In genomic region chr2:152427493-152427892, GRCm38 (mm10) we compare ENCODE assay signal across 8 mouse cellular contexts. TPM values are rescaled to one million over a fixed set of nuclear protein-coding genes. Genes with fewer than 3 reads are reported as not detected.
A peak's percentile ranks its signal among the peaks of the same experiment; 100 is the strongest.
DNase-seq lines count a peak whose midpoint lies in the region; ATAC-seq and TF ChIP-seq lines count a peak whose summit lies in the region.

No protein-coding gene starts in this region.

- intact Hi-C loops in gastrocnemius, postnatal 14 days (cut with DNase I; ENCODE audit: low total_unique reads) = no loop called here

- H3K27ac ChIP-seq in lung, embryonic 14.5 days (ENCODE audit: low read depth) = no peak overlapping the region
- no peak overlapping the region for H3K27ac ChIP-seq in intestine, embryonic 15.5 days
- no peak overlapping the region for H3K27ac ChIP-seq in liver, embryonic 12.5 days

- H3K36me3 ChIP-seq in lung, embryonic 14.5 days (ENCODE audit: insufficient read depth) = no peaks in the 10 kb centered on the region
- H3K36me3 ChIP-seq in intestine, embryonic 15.5 days = no peaks in the 10 kb centered on the region
- H3K36me3 ChIP-seq in liver, embryonic 12.5 days = no peaks in the 10 kb centered on the region

- H3K4me2 ChIP-seq in lung, embryonic 14.5 days = peak overlapping the region; percentile 47
- H3K4me2 ChIP-seq in intestine, embryonic 15.5 days (replicated peaks) = peak overlapping the region; percentile 47
- H3K4me2 ChIP-seq in liver, embryonic 12.5 days = no peak overlapping the region

- ATAC-seq in lung, embryonic 14.5 days (ENCODE audit: insufficient read depth) = 0 out of 2 replicates have a peak, but pooled peaks have one; percentile 38
- ATAC-seq in intestine, embryonic 15.5 days = no peak
- no peak for ATAC-seq in liver, embryonic 12.5 days

- WGBS in lung, embryonic 14.5 days = 9% methylated on average over 12 of the region's 12 CpGs
- WGBS in intestine, embryonic 15.5 days = 8% methylated on average over 12 of the region's 12 CpGs
- 39% methylated on average over 12 of the region's 12 CpGs for WGBS in liver, embryonic 12.5 days (ENCODE audit: insufficient replicate concordance)

- no peaks in the 10 kb centered on the region for H3K9me3 ChIP-seq in lung, embryonic 14.5 days (ENCODE audit: low read depth, low read length)
- no peaks in the 10 kb centered on the region for H3K9me3 ChIP-seq in intestine, embryonic 15.5 days
- peaks cover 5% of the 10 kb centered on the region; the same call in 1 of the 2 replicates for H3K9me3 ChIP-seq in liver, embryonic 12.5 days (replicated peaks)

- H3K9ac ChIP-seq in lung, embryonic 14.5 days = 0 out of 2 replicates have a peak overlapping the region, but pooled peaks have one; percentile 0
- peak overlapping the region; percentile 26; the same call in 1 of the 2 replicates for H3K9ac ChIP-seq in intestine, embryonic 15.5 days
- no peak overlapping the region for H3K9ac ChIP-seq in liver, embryonic 12.5 days

- peaks cover 5% of the 10 kb centered on the region; the same call in 1 of the 2 replicates for H3K4me1 ChIP-seq in lung, embryonic 14.5 days (ENCODE audit: insufficient read depth)
- 0 out of 2 replicates have a peak, but pooled peaks cover 2% of the 10 kb centered on the region for H3K4me1 ChIP-seq in intestine, embryonic 15.5 days (replicated peaks)
- no peaks in the 10 kb centered on the region for H3K4me1 ChIP-seq in liver, embryonic 12.5 days

- no peaks in the 10 kb centered on the region for H3K27me3 ChIP-seq in lung, embryonic 14.5 days (ENCODE audit: insufficient read depth, low read length)
- no peaks in the 10 kb centered on the region for H3K27me3 ChIP-seq in intestine, embryonic 15.5 days (replicated peaks)
- H3K27me3 ChIP-seq in liver, embryonic 12.5 days (replicated peaks) = 0 out of 2 replicates have a peak, but pooled peaks cover 6% of the 10 kb centered on the region

- TF ChIP-seq CTCF in lung, embryonic 14.5 days (IDR thresholded peaks at IDR 0.05; ENCODE audit: low read depth) = no peak

- DNase-seq in adrenal gland, adult (ENCODE audit: inconsistent age in 2 of 2, low spot score in 1 of 2) = peak; percentile 38 to 69
- DNase-seq in adrenal gland, postnatal 4 days (ENCODE audit: low spot score in 2 of 2) = no peak
- DNase-seq in lung, embryonic 14.5 days = peak; percentile 68
- no peak for DNase-seq in lung, postnatal 25 days (ENCODE audit: low spot score)
- DNase-seq in right cerebral cortex, postnatal 14 days = peak; percentile 52
- no peak for DNase-seq in gastrocnemius, postnatal 14 days

- no peak overlapping the region for H3K4me3 ChIP-seq in lung, embryonic 14.5 days (ENCODE audit: low read depth, low read length)
- no peak overlapping the region for H3K4me3 ChIP-seq in intestine, embryonic 15.5 days (replicated peaks)
- no peak overlapping the region for H3K4me3 ChIP-seq in liver, embryonic 12.5 days

RNA-seq across cellular contexts. Expression of gene 6820408C15Rik, which starts 12.1 kb away (rescaled TPM):
- under 1 TPM; 0.37 to 0.56 TPM for total RNA-seq in adrenal gland, postnatal 4 days (2021)
- 0.53 and 1.3 TPM in 2 replicates for polyA plus RNA-seq in lung, embryonic 14.5 days (2014; fragmentation: Nextera tagmentation; extraction: Ambion mirVana)
- polyA plus RNA-seq in intestine, embryonic 15.5 days (2015; fragmentation: Nextera tagmentation; extraction: Ambion mirVana) = 0.42 and 0.49 TPM in 2 replicates
- 0.27 and 0.35 TPM in 2 replicates for polyA plus RNA-seq in liver, embryonic 12.5 days (2016; fragmentation: Nextera tagmentation; extraction: Ambion mirVana)
- total RNA-seq in gastrocnemius, postnatal 14 days (2021) = not detected

RNA-seq across cellular contexts. Expression of gene Zcchc3, which starts 12.7 kb away (rescaled TPM):
- 10 to 100 TPM; 18.5 to 20.2 TPM for total RNA-seq in adrenal gland, postnatal 4 days (2021)
- polyA plus RNA-seq in lung, embryonic 14.5 days (2014; fragmentation: Nextera tagmentation; extraction: Ambion mirVana) = 38.6 and 42.3 TPM in 2 replicates
- 34.4 and 40.8 TPM in 2 replicates for polyA plus RNA-seq in intestine, embryonic 15.5 days (2015; fragmentation: Nextera tagmentation; extraction: Ambion mirVana)
- 29.4 and 29.7 TPM in 2 replicates for polyA plus RNA-seq in liver, embryonic 12.5 days (2016; fragmentation: Nextera tagmentation; extraction: Ambion mirVana)
- 1 to 10 TPM; 2.7 to 3.2 TPM for total RNA-seq in gastrocnemius, postnatal 14 days (2021)

RNA-seq across cellular contexts. Expression of gene Sox12, which starts 29.6 kb away (rescaled TPM):
- 10 to 100 TPM; 50.9 to 51.1 TPM for total RNA-seq in adrenal gland, postnatal 4 days (2021)
- polyA plus RNA-seq in lung, embryonic 14.5 days (2014; fragmentation: Nextera tagmentation; extraction: Ambion mirVana) = 17.2 and 19.4 TPM in 2 replicates
- 5.4 and 5.9 TPM in 2 replicates for polyA plus RNA-seq in intestine, embryonic 15.5 days (2015; fragmentation: Nextera tagmentation; extraction: Ambion mirVana)
- 3.5 and 3.7 TPM in 2 replicates for polyA plus RNA-seq in liver, embryonic 12.5 days (2016; fragmentation: Nextera tagmentation; extraction: Ambion mirVana)
- total RNA-seq in gastrocnemius, postnatal 14 days (2021) = 1 to 10 TPM; 2.9 to 4.3 TPM

RNA-seq across cellular contexts. Expression of gene Defb23, which starts 36.9 kb away (rescaled TPM):
- total RNA-seq in adrenal gland, postnatal 4 days (2021) = not detected
- polyA plus RNA-seq in lung, embryonic 14.5 days (2014; fragmentation: Nextera tagmentation; extraction: Ambion mirVana) = not detected in 2 replicates
- polyA plus RNA-seq in intestine, embryonic 15.5 days (2015; fragmentation: Nextera tagmentation; extraction: Ambion mirVana) = not detected in 2 replicates
- polyA plus RNA-seq in liver, embryonic 12.5 days (2016; fragmentation: Nextera tagmentation; extraction: Ambion mirVana) = not detected in 2 replicates
- total RNA-seq in gastrocnemius, postnatal 14 days (2021) = not detected

RNA-seq across cellular contexts. Expression of gene Defb20, which starts 49.4 kb away (rescaled TPM):
- not detected for total RNA-seq in adrenal gland, postnatal 4 days (2021)
- not detected in 2 replicates for polyA plus RNA-seq in lung, embryonic 14.5 days (2014; fragmentation: Nextera tagmentation; extraction: Ambion mirVana)
- polyA plus RNA-seq in intestine, embryonic 15.5 days (2015; fragmentation: Nextera tagmentation; extraction: Ambion mirVana) = not detected in 2 replicates
- polyA plus RNA-seq in liver, embryonic 12.5 days (2016; fragmentation: Nextera tagmentation; extraction: Ambion mirVana) = not detected in 2 replicates
- not detected for total RNA-seq in gastrocnemius, postnatal 14 days (2021)

Comparison
In these comparisons a context has a peak if more than half of its experiments do, and no peak if none do; other contexts are left out.
1. DNase-seq: peak in adrenal gland, adult (2 of 2), lung, embryonic 14.5 days (single experiment) and right cerebral cortex, postnatal 14 days (single experiment); none in adrenal gland, postnatal 4 days (0 of 2), lung, postnatal 25 days (single experiment) and gastrocnemius, postnatal 14 days (single experiment).